Mouse (Mus musculus): ENCODE results near the gene Olfr612. TPM values are rescaled to one million over a fixed set of nuclear protein-coding genes. Genes with fewer than 3 reads are reported as not detected.

Gene Olfr612
- not detected in 2 replicates for polyA plus RNA-seq (2012; rRNA removed)

DNA sequence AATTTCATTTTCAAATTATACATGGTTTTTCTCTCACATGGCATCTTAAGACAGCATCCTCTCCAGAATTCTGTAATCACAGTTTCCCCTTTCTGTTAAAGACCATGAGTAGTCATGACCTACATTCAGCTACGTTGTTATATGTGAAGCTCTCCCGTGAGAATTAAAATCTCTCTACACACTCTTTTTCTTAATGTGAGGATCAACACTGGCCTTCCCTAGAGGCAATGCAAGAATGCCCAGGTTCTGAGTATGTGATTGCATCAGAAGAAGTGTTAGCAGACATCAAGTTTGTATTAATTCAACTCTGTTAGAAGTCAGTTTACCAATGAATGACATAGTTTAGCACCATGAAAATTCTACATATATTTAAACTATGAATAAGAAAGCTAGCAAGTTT, at the start of gene Olfr612:
Gene Olfr612, minus strand, starts transcription at position 101 of the 400 bp plus-strand sequence.

DNA sequence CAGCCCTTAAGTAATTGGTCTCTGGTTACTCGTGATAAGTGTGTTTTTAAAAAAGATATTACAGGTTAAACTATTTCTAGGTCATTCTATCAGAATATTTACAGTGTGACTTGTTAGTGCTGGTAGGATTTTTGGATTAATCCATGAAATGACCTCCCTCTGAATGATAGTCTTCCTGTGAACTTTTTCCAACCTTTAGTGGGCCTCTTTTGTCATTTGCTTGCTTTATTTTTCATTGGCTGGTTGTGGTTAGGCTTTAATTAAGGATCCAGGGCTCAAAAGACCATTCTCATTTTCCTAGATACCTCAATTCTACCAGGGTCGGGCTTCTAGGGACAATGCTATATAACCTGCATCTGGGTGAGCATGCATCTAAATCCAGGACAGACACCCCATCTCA, 47.3 kb upstream of the Olfr612 start, which contains the start of gene Olfr618:
Gene Olfr618, plus strand, starts transcription at position 301 of the 400 bp plus-strand sequence.

DNA sequence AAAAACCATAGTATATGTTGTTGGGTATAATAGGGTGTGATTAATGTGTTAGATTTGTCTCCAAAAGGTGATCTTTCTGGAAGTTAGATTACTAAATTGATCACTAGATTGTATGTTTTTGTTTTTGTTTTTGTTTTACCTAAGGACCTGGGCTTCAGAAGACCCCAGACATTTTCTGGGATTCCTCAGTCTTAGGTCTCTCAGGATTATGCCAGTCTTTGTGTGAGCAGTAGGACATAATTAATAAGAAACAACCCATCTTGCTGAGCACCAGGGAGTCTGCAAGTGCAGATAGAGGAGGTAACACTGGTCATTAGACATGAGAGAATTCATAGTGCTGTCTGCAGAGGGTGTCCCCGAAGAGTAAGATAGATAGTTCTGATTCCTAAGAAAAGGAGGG, 30.2 kb upstream of the Olfr612 start, which contains the start of gene Olfr617:
Gene Olfr617, plus strand, starts transcription at position 301 of the 400 bp plus-strand sequence.

DNA sequence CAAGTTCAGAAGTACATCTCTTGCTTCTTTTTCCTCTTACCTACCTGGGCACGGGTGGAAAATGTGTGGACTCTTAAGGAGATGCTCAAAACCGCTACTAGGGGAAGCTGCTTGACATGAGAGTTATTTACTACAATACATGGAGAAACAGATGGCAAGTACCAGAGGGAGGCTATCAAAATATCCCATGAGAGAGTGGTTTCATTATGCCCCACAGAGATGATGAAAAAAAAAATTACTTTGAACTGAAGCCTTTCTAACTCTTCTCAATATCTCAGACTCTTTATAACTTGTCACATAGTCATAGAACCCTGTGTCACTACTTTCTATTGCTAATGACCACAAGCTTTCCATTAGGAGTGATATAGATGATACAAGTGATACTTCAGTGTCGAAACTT, 26.5 kb upstream of the Olfr612 start, which contains the start of gene Olfr616:
Gene Olfr616, minus strand, starts transcription at position 101 of the 400 bp plus-strand sequence.

DNA sequence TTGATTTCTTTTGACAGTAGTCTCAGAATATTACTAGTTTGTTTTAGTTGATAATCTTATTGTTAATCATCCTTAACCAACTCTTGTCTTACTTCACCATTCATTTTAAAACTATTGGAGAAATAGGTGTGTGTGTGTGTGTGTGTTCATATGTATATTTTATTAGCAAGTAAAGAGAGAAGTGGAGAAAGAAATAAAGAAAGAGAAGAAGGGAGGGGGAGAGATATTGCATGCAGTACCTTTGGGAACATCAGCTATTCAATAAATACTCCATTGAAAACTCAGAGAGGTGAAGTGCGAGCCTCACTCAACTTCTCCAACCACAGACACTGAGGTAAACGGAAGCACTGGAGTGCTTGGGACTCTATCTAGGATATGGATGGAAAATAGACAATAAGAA, 13.3 kb upstream of the Olfr612 start, which contains the start of gene Olfr615:
Gene Olfr615, plus strand, starts transcription at position 301 of the 400 bp plus-strand sequence.

DNA sequence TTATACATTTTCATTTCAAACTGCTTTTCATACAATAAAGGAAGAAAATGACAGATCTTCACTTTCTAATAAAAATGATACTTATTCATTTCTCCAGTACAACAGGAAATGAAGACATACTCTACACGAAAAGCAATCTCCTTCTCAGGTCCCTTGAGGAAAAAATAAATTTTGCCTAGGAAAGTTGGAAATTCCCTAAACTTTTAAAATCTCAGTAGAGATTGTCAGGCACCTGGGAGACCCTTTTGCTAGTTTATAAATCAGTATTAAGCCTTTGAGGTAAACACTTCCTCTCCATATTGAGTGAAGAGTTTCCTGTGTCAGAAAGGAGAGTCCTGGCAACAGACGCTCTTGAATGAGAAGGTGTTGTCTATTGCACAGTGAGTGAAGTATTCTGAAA, 5.3 kb upstream of the Olfr612 start, which contains the start of gene Olfr613:
Gene Olfr613, plus strand, starts transcription at position 301 of the 400 bp plus-strand sequence.

DNA sequence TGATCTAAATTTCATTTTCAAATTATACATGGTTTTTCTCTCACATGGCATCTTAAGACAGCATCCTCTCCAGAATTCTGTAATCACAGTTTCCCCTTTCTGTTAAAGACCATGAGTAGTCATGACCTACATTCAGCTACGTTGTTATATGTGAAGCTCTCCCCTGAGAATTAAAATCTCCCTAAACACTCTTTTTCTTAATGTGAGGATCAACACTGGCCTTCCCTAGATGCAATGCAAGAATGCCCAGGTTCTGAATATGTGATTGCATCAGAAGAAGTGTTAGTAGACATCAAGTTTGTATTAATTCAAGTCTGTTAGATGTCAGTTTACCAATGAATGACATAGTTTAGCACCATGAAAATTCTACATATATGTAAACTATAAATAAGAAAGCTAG, 21.8 kb downstream of the Olfr612 start, which contains the start of gene Olfr611:
Gene Olfr611, minus strand, starts transcription at position 101 of the 400 bp plus-strand sequence.

DNA sequence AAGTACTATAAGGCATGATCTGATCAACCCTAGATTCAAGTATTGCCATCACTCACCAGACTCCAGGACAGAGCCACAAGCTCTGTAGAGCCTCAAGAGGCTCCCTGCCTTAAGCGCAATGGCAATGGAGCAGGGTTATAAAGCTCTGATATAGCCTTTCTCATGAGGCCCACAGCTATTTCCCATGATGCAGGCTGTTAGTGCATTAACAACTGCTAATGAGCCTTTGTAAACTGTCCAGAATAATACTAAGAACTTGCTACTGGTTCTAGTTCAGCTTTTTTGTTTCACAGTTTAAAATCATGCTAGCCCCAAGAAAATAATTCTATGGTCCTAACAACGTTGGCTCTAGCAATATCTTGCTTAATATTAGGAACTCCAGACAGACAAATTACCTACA, 30.5 kb downstream of the Olfr612 start, which contains the start of gene Olfr610:
Gene Olfr610, minus strand, starts transcription at position 101 of the 400 bp plus-strand sequence.

DNA sequence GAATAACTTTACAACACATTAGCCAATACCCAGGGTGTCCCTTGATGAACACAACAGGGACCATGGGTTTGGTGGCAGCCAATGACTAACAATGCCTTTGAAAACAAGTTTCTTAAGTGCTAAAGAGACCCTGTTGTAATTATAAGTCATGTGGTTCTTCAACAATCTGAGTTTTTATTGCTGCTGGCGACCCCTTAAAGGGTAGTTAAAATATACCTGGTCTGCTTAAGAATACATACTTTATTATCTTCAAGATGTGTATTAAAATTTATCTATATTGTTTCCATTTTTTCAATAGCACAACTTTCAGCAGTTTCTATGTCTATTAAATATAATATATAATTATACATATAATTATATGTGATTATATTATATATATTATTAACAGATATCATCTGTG, 44.6 kb downstream of the Olfr612 start, which contains the start of gene Olfr609:
Gene Olfr609, minus strand, starts transcription at position 101 of the 400 bp plus-strand sequence.

Other genes starting within 250 kb of the Olfr612 start
- gene Olfr596, start 237.1 kb downstream of the Olfr612 start, polyA plus RNA-seq (2012; rRNA removed): not detected in 2 replicates
- not detected in 2 replicates for gene Olfr597, start 226.4 kb downstream of the Olfr612 start, polyA plus RNA-seq (2012; rRNA removed)
- gene Olfr598, start 219.1 kb downstream of the Olfr612 start, polyA plus RNA-seq (2012; rRNA removed): not detected in 2 replicates
- gene Olfr599, start 206.8 kb downstream of the Olfr612 start, polyA plus RNA-seq (2012; rRNA removed): not detected in 2 replicates
- gene Olfr600, start 193.0 kb downstream of the Olfr612 start, polyA plus RNA-seq (2012; rRNA removed): not detected in 2 replicates
- not detected in 2 replicates for gene Olfr601, start 180.1 kb downstream of the Olfr612 start, polyA plus RNA-seq (2012; rRNA removed)
- gene Olfr603, start 156.5 kb downstream of the Olfr612 start, polyA plus RNA-seq (2012; rRNA removed): not detected in 2 replicates
- not detected in 2 replicates for gene Usp17lc, start 127.6 kb downstream of the Olfr612 start, polyA plus RNA-seq (2012; rRNA removed)
- not detected in 2 replicates for gene Olfr605, start 97.3 kb downstream of the Olfr612 start, polyA plus RNA-seq (2012; rRNA removed)
- not detected in 2 replicates for gene Olfr606, start 93.7 kb downstream of the Olfr612 start, polyA plus RNA-seq (2012; rRNA removed)
- not detected in 2 replicates for gene Olfr607, start 78.6 kb downstream of the Olfr612 start, polyA plus RNA-seq (2012; rRNA removed)
- not detected in 2 replicates for gene Olfr608, start 72.8 kb downstream of the Olfr612 start, polyA plus RNA-seq (2012; rRNA removed)
- not detected in 2 replicates for gene Olfr609, start 44.7 kb downstream of the Olfr612 start, polyA plus RNA-seq (2012; rRNA removed)
- not detected in 2 replicates for gene Olfr610, start 30.6 kb downstream of the Olfr612 start, polyA plus RNA-seq (2012; rRNA removed)
- gene Olfr611, start 21.9 kb downstream of the Olfr612 start, polyA plus RNA-seq (2012; rRNA removed): not detected in 2 replicates
- not detected in 2 replicates for gene Olfr613, start 5.4 kb upstream of the Olfr612 start, polyA plus RNA-seq (2012; rRNA removed)
- gene Olfr615, start 13.4 kb upstream of the Olfr612 start, polyA plus RNA-seq (2012; rRNA removed): not detected in 2 replicates
- not detected in 2 replicates for gene Olfr616, start 26.4 kb upstream of the Olfr612 start, polyA plus RNA-seq (2012; rRNA removed)
- gene Olfr617, start 30.3 kb upstream of the Olfr612 start, polyA plus RNA-seq (2012; rRNA removed): not detected in 2 replicates
- not detected in 2 replicates for gene Olfr618, start 47.4 kb upstream of the Olfr612 start, polyA plus RNA-seq (2012; rRNA removed)
- gene Olfr619, start 57.9 kb upstream of the Olfr612 start, polyA plus RNA-seq (2012; rRNA removed): not detected in 2 replicates
- not detected in 2 replicates for gene Olfr620, start 69.8 kb upstream of the Olfr612 start, polyA plus RNA-seq (2012; rRNA removed)
- gene Olfr622, start 100.0 kb upstream of the Olfr612 start, polyA plus RNA-seq (2012; rRNA removed): not detected in 2 replicates
- gene Olfr623, start 121.0 kb upstream of the Olfr612 start, polyA plus RNA-seq (2012; rRNA removed): not detected in 2 replicates
- not detected in 2 replicates for gene Olfr624, start 128.5 kb upstream of the Olfr612 start, polyA plus RNA-seq (2012; rRNA removed)
- not detected in 2 replicates for gene Olfr625-ps1, start 140.0 kb upstream of the Olfr612 start, polyA plus RNA-seq (2012; rRNA removed)
- not detected in 2 replicates for gene Olfr243, start 172.0 kb upstream of the Olfr612 start, polyA plus RNA-seq (2012; rRNA removed)
- not detected in 2 replicates for gene Olfr628, start 187.7 kb upstream of the Olfr612 start, polyA plus RNA-seq (2012; rRNA removed)
- gene Olfr629, start 202.2 kb upstream of the Olfr612 start, polyA plus RNA-seq (2012; rRNA removed): not detected in 2 replicates
- not detected in 2 replicates for gene Olfr630, start 214.6 kb upstream of the Olfr612 start, polyA plus RNA-seq (2012; rRNA removed)
- gene Olfr69, start 228.9 kb upstream of the Olfr612 start, polyA plus RNA-seq (2012; rRNA removed): not detected in 2 replicates
- gene Olfr68, start 237.0 kb upstream of the Olfr612 start, polyA plus RNA-seq (2012; rRNA removed): not detected in 2 replicates
- not detected in 2 replicates for gene Olfr67, start 249.1 kb upstream of the Olfr612 start, polyA plus RNA-seq (2012; rRNA removed)

All from central nervous system, embryonic 18 days (tissue).